Mouse (Mus musculus) kidney, embryonic 16.5 days (tissue): ENCODE measurements at regions not wholly inside any gene's neighbourhood (a gene's known extent, or its start where the extent isn't known, plus 50 kb on each side); places are given as distances from the start of the nearest gene placed in this dataset.

Experiments used
- ATAC-seq: fragments of 200-750 bp; cut with Nextera tagmentation; 2 replicates; pipeline ENCODE4 v1.8.0; 2017; ENCODE audit warnings: moderate TSS enrichment; ENCODE audit not compliant: low FRiP score, low TSS enrichment
- H3K27ac ChIP-seq: fragments of 300-500 bp; sonication (generic); 2 replicates; pipeline ENCODE4 v1.5.1; 2014; ENCODE audit warnings: low read length
- H3K27me3 ChIP-seq: fragments of 300-500 bp; sonication (generic); 2 replicates; pipeline ENCODE4 v1.6.1; 2014; ENCODE audit warnings: low read length, control low read depth, mixed read lengths; ENCODE audit not compliant: insufficient read depth
- H3K36me3 ChIP-seq: fragments of 300-500 bp; sonication (generic); 2 replicates; pipeline ENCODE4 v1.6.1; 2014; ENCODE audit warnings: low read length, control low read depth, mixed read lengths; ENCODE audit not compliant: insufficient read depth
- H3K4me1 ChIP-seq: fragments of 300-500 bp; sonication (generic); 2 replicates; pipeline ENCODE4 v1.6.1; 2014; ENCODE audit warnings: low read length, control low read depth, mixed read lengths; ENCODE audit not compliant: insufficient read depth
- H3K4me2 ChIP-seq: fragments of 300-500 bp; sonication (generic); replicated peaks from 2 replicates; pipeline ENCODE4 v1.6.1; 2014; ENCODE audit warnings: low read depth, low read length
- H3K4me3 ChIP-seq: fragments of 300-500 bp; sonication (generic); 2 replicates; pipeline ENCODE4 v1.5.1; 2014; ENCODE audit warnings: mild to moderate bottlenecking, low read length
- H3K9ac ChIP-seq: fragments of 300-500 bp; sonication (generic); replicated peaks from 2 replicates; pipeline ENCODE4 v1.6.1; 2014; ENCODE audit warnings: low read length
- H3K9me3 ChIP-seq: fragments of 300-500 bp; sonication (generic); 2 replicates; pipeline ENCODE4 v1.6.1; 2016; ENCODE audit warnings: low read length, control low read depth
- WGBS: fragments of 180-500 bp; shearing (Covaris S2); extraction: QIAGEN DNeasy Blood & Tissue Kit; methylation state at CpG from one replicate; pipeline ENCODE4 v1.1.7; 2014; 5-methylcytosine and 5-hydroxymethylcytosine counted together

- H3K9ac ChIP-seq, result no peak overlapping the region
- no peaks in the 10 kb centered on the region for H3K36me3 ChIP-seq
- no peak overlapping the region for H3K4me3 ChIP-seq
- WGBS, result 69% methylated on average over 7 of the region's 7 CpGs
- H3K4me1 ChIP-seq, result peaks cover 10% of the 10 kb centered on the region; the same call in 1 of the 2 replicates
- H3K27me3 ChIP-seq, result no peaks in the 10 kb centered on the region
- no peak overlapping the region for H3K4me2 ChIP-seq
- no peaks in the 10 kb centered on the region for H3K9me3 ChIP-seq
- H3K27ac ChIP-seq, result no peak overlapping the region
- ATAC-seq, result no peak
Observed at GRCm38 (mm10) chr13:60312397-60313085, 135.4 kb upstream of the Gas1 start.

- H3K27me3 ChIP-seq, result no peaks in the 10 kb centered on the region
- H3K27ac ChIP-seq, result no peak overlapping the region
- no peak overlapping the region for H3K4me3 ChIP-seq
- WGBS, result 51% methylated on average over 8 of the region's 8 CpGs
- peaks cover 4% of the 10 kb centered on the region for H3K4me1 ChIP-seq
- ATAC-seq, result no peak
- no peak overlapping the region for H3K4me2 ChIP-seq
- H3K9me3 ChIP-seq, result no peaks in the 10 kb centered on the region
- H3K36me3 ChIP-seq, result no peaks in the 10 kb centered on the region
- no peak overlapping the region for H3K9ac ChIP-seq
Observed at GRCm38 (mm10) chr13:60318436-60319020, 141.4 kb upstream of the Gas1 start.

GRCm38 (mm10) chr13:60319268-60319667 is 142.1 kb upstream of the Gas1 start:
- Histone ChIP-seq H3K9me3 (no peaks in the 10 kb centered on the region), H3K27me3 (no peaks in the 10 kb centered on the region), H3K4me1 (peaks cover 4% of the 10 kb centered on the region), H3K27ac (no peak overlapping the region), H3K4me3 (no peak overlapping the region), H3K36me3 (no peaks in the 10 kb centered on the region), H3K9ac (no peak overlapping the region), H3K4me2 (no peak overlapping the region)
- 65% methylated on average over 4 of the region's 4 CpGs for WGBS
- ATAC-seq, result no peak

- 45% methylated on average over 5 of the region's 5 CpGs for WGBS
- Histone ChIP-seq H3K4me1 (peaks cover 4% of the 10 kb centered on the region), H3K9me3 (no peaks in the 10 kb centered on the region), H3K27me3 (no peaks in the 10 kb centered on the region), H3K4me3 (no peak overlapping the region), H3K36me3 (no peaks in the 10 kb centered on the region), H3K9ac (no peak overlapping the region), H3K27ac (no peak overlapping the region), H3K4me2 (no peak overlapping the region)
- no peak for ATAC-seq
Observed at GRCm38 (mm10) chr13:60319861-60320602, 142.9 kb upstream of the Gas1 start.

- Histone ChIP-seq H3K4me3 (no peak overlapping the region), H3K27me3 (no peaks in the 10 kb centered on the region), H3K4me1 (peaks cover 4% of the 10 kb centered on the region), H3K4me2 (no peak overlapping the region), H3K9ac (no peak overlapping the region), H3K9me3 (peaks cover 7% of the 10 kb centered on the region; the same call in 1 of the 2 replicates), H3K27ac (no peak overlapping the region), H3K36me3 (no peaks in the 10 kb centered on the region)
- WGBS, result 51% methylated on average over 3 of the region's 3 CpGs
- ATAC-seq, result no peak
Observed at GRCm38 (mm10) chr13:60322579-60322978, 145.4 kb upstream of the Gas1 start.

- peaks cover 7% of the 10 kb centered on the region; the same call in 1 of the 2 replicates for H3K9me3 ChIP-seq
- H3K4me2 ChIP-seq, result no peak overlapping the region
- H3K9ac ChIP-seq, result no peak overlapping the region
- peak; percentile 85 for ATAC-seq
- no peak overlapping the region for H3K4me3 ChIP-seq
- no peaks in the 10 kb centered on the region for H3K27me3 ChIP-seq
- H3K27ac ChIP-seq, result peak overlapping the region; percentile 67
- H3K4me1 ChIP-seq, result peaks cover 8% of the 10 kb centered on the region; the same call in 1 of the 2 replicates
- no peaks in the 10 kb centered on the region for H3K36me3 ChIP-seq
- 27% methylated on average over 9 of the region's 9 CpGs for WGBS
Observed at GRCm38 (mm10) chr13:60330475-60331258, 153.5 kb upstream of the Gas1 start.

- no peak for ATAC-seq
- 24% methylated on average over 1 of the region's 1 CpGs for WGBS
- Histone ChIP-seq H3K9ac (no peak overlapping the region), H3K27ac (no peak overlapping the region), H3K36me3 (no peaks in the 10 kb centered on the region), H3K4me3 (no peak overlapping the region), H3K4me1 (peaks cover 20% of the 10 kb centered on the region), H3K27me3 (no peaks in the 10 kb centered on the region), H3K9me3 (no peaks in the 10 kb centered on the region; the same call in 1 of the 2 replicates), H3K4me2 (no peak overlapping the region)
Observed at GRCm38 (mm10) chr13:60336196-60336595, 159.0 kb upstream of the Gas1 start.

GRCm38 (mm10) chr13:60337383-60337782 is 160.2 kb upstream of the Gas1 start:
- H3K9me3 ChIP-seq, result no peaks in the 10 kb centered on the region; the same call in 1 of the 2 replicates
- no peaks in the 10 kb centered on the region for H3K36me3 ChIP-seq
- H3K4me1 ChIP-seq, result peaks cover 18% of the 10 kb centered on the region
- no peak overlapping the region for H3K4me2 ChIP-seq
- no peak overlapping the region for H3K27ac ChIP-seq
- no peak for ATAC-seq
- H3K9ac ChIP-seq, result no peak overlapping the region
- H3K27me3 ChIP-seq, result no peaks in the 10 kb centered on the region
- no peak overlapping the region for H3K4me3 ChIP-seq
- 62% methylated on average over 2 of the region's 2 CpGs for WGBS

GRCm38 (mm10) chr13:60338107-60338506 is 160.9 kb upstream of the Gas1 start:
- WGBS, result 49% methylated on average over 8 of the region's 8 CpGs
- Histone ChIP-seq H3K9ac (no peak overlapping the region), H3K27ac (no peak overlapping the region), H3K4me1 (peaks cover 18% of the 10 kb centered on the region), H3K36me3 (no peaks in the 10 kb centered on the region), H3K9me3 (no peaks in the 10 kb centered on the region; the same call in 1 of the 2 replicates), H3K4me3 (no peak overlapping the region), H3K27me3 (no peaks in the 10 kb centered on the region), H3K4me2 (no peak overlapping the region)
- ATAC-seq, result peak; percentile 66; the same call in 1 of the 2 replicates
